8 mouse cellular contexts compared by ENCODE assay signal in the genomic region with DNA sequence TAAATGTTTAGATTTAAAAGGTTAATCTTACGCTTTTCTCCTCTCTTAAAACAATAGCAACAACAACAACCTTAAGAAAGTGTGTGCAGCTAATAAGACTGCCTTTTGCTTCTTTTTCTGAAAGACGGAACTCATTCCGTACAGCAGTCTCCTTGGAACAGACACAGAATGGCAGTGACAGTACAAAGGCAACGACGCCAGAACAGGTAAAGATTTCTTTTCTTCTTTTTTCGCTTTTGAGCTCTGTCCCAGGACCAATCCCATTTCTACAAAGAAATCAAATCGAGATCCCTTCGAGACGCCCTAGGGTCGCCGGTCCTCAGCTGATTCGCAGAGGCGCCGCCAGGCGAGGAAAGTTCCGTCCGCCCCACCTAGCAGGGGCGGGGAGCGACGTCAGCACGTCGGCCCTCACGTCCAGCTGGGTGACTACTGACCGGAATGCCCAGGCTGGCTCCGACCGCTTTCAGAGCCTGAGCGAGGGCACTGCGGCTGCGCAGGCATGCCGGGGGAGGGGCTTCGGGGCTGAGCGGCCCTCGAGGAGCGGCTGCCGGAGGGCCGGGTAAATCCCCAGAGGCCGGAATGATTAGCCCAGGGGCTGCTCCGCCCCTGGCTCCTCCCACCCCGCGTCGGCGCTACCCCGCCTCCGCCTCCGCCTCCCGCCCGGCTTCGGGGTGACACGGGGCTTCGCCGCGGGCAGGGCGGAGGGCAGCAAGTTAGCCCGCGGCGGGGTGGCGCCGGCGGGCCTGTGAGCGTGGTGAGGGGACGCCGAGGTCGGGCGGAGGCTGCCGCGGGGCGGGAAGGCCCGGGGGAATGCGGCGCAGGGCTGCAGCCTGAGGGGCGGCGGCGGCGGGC. TPM values are rescaled to one million over a fixed set of nuclear protein-coding genes. Genes with fewer than 3 reads are reported as not detected.
DNase-seq lines count a peak whose midpoint lies in the region; ATAC-seq and TF ChIP-seq lines count a peak whose summit lies in the region.

TSS of gene Nbeal1 (plus strand) at position 668 of the 852 bp plus-strand sequence.

- WGBS in heart, embryonic 12.5 days, result under 1% methylated on average over 70 of the region's 74 CpGs
- WGBS in kidney, postnatal 0 days, result under 1% methylated on average over 70 of the region's 74 CpGs
- WGBS in liver, embryonic 11.5 days, result under 1% methylated on average over 72 of the region's 74 CpGs
- under 1% methylated on average over 74 of the region's 74 CpGs for WGBS in stomach, embryonic 14.5 days

- H3K4me1 ChIP-seq in heart, embryonic 12.5 days (replicated peaks), result peaks cover 9% of the 10 kb centered on the region
- H3K4me1 ChIP-seq in kidney, postnatal 0 days (replicated peaks; ENCODE audit: insufficient read depth, low read length), result no peaks in the 10 kb centered on the region
- H3K4me1 ChIP-seq in liver, embryonic 11.5 days (replicated peaks; ENCODE audit: control insufficient read depth, insufficient read depth, low read length), result peaks cover 9% of the 10 kb centered on the region
- H3K4me1 ChIP-seq in stomach, embryonic 14.5 days (ENCODE audit: control insufficient read depth, insufficient read depth, low read length), result peaks cover 5% of the 10 kb centered on the region; the same call in 1 of the 2 replicates

- peak within 1 kb of the TSS; percentile 95 for H3K9ac ChIP-seq in heart, embryonic 12.5 days
- peak within 1 kb of the TSS; percentile 89 for H3K9ac ChIP-seq in kidney, postnatal 0 days (ENCODE audit: low read depth, low read length)
- H3K9ac ChIP-seq in liver, embryonic 11.5 days (ENCODE audit: low read depth, low read length), result peak within 1 kb of the TSS; percentile 90
- H3K9ac ChIP-seq in stomach, embryonic 14.5 days (replicated peaks; ENCODE audit: low read depth, low read length), result peak within 1 kb of the TSS; percentile 82

- no peaks in the 10 kb centered on the region for H3K9me3 ChIP-seq in heart, embryonic 12.5 days (replicated peaks)
- no peaks in the 10 kb centered on the region for H3K9me3 ChIP-seq in kidney, postnatal 0 days (replicated peaks; ENCODE audit: low read length)
- H3K9me3 ChIP-seq in liver, embryonic 11.5 days (ENCODE audit: control insufficient read depth, low read length), result no peaks in the 10 kb centered on the region
- no peaks in the 10 kb centered on the region for H3K9me3 ChIP-seq in stomach, embryonic 14.5 days (ENCODE audit: control insufficient read depth, low read depth, low read length)

- DNase-seq in CD4-positive helper T cell, adult 2 months (ENCODE audit: low read depth, low spot score), result peak; percentile 97
- peak; percentile 92 for DNase-seq in brain, embryonic 18.5 days (ENCODE audit: low read depth, low spot score)
- peak; percentile 98 for DNase-seq in kidney, postnatal 0 days (ENCODE audit: low spot score)
- DNase-seq in liver, embryonic 11.5 days (ENCODE audit: low spot score), result peak; percentile 99
- DNase-seq in naive thymus-derived CD4-positive, alpha-beta T cell, adult 2 months (ENCODE audit: low read depth), result peak; percentile 95

- H3K27me3 ChIP-seq in heart, embryonic 12.5 days (replicated peaks), result no peaks in the 10 kb centered on the region
- H3K27me3 ChIP-seq in kidney, postnatal 0 days (ENCODE audit: insufficient read depth, low read length), result no peaks in the 10 kb centered on the region
- no peaks in the 10 kb centered on the region for H3K27me3 ChIP-seq in liver, embryonic 11.5 days (replicated peaks; ENCODE audit: control insufficient read depth, insufficient read depth, low read length)
- H3K27me3 ChIP-seq in stomach, embryonic 14.5 days (ENCODE audit: control insufficient read depth, insufficient read depth, low read length), result no peaks in the 10 kb centered on the region

- peak within 1 kb of the TSS; percentile 98 for H3K27ac ChIP-seq in heart, embryonic 12.5 days (ENCODE audit: poor library complexity, severe bottlenecking)
- H3K27ac ChIP-seq in kidney, postnatal 0 days, result peak within 1 kb of the TSS; percentile 98
- peak within 1 kb of the TSS; percentile 85 for H3K27ac ChIP-seq in liver, embryonic 11.5 days (ENCODE audit: low read depth, low read length)
- H3K27ac ChIP-seq in stomach, embryonic 14.5 days (ENCODE audit: low read length), result peak within 1 kb of the TSS; percentile 94

- peak; percentile 97 for ATAC-seq in erythroid progenitor cell, adult 5-6 weeks (replicated peaks; ENCODE audit: low FRiP score, poor library complexity, severe bottlenecking)
- peak; percentile 99 for ATAC-seq in heart, embryonic 12.5 days (ENCODE audit: insufficient number of reproducible peaks, low FRiP score)
- peak; percentile 99 for ATAC-seq in kidney, postnatal 0 days (replicated peaks; ENCODE audit: low FRiP score, low read depth)
- ATAC-seq in liver, embryonic 11.5 days (replicated peaks; ENCODE audit: low FRiP score), result peak; percentile 99
- peak; percentile 98 for ATAC-seq in stomach, embryonic 14.5 days (ENCODE audit: insufficient number of reproducible peaks, insufficient read depth, low FRiP score, low read depth)

- peak; percentile 28 for TF ChIP-seq CTCF in kidney, postnatal 0 days (IDR thresholded peaks at IDR 0.05; ENCODE audit: low read depth)

- peak within 1 kb of the TSS; percentile 81 for H3K4me3 ChIP-seq in heart, embryonic 12.5 days
- peak within 1 kb of the TSS; percentile 89 for H3K4me3 ChIP-seq in kidney, postnatal 0 days (replicated peaks; ENCODE audit: low read depth, low read length)
- H3K4me3 ChIP-seq in liver, embryonic 11.5 days (ENCODE audit: low read depth, low read length), result peak within 1 kb of the TSS; percentile 88
- H3K4me3 ChIP-seq in stomach, embryonic 14.5 days (ENCODE audit: low read depth, low read length), result peak within 1 kb of the TSS; percentile 85

- no peaks in the 10 kb centered on the region for H3K36me3 ChIP-seq in heart, embryonic 12.5 days
- H3K36me3 ChIP-seq in kidney, postnatal 0 days (ENCODE audit: insufficient read depth, low read length), result no peaks in the 10 kb centered on the region
- H3K36me3 ChIP-seq in liver, embryonic 11.5 days (ENCODE audit: control insufficient read depth, insufficient read depth, low read length), result no peaks in the 10 kb centered on the region
- H3K36me3 ChIP-seq in stomach, embryonic 14.5 days (ENCODE audit: control insufficient read depth, insufficient read depth, low read length), result no peaks in the 10 kb centered on the region

- H3K4me2 ChIP-seq in heart, embryonic 12.5 days, result peak within 1 kb of the TSS; percentile 70
- peak within 1 kb of the TSS; percentile 63 for H3K4me2 ChIP-seq in kidney, postnatal 0 days (ENCODE audit: low read length)
- H3K4me2 ChIP-seq in liver, embryonic 11.5 days, result peak within 1 kb of the TSS; percentile 79
- H3K4me2 ChIP-seq in stomach, embryonic 14.5 days (replicated peaks; ENCODE audit: low read depth, low read length), result peak within 1 kb of the TSS; percentile 57

RNA-seq across cellular contexts. Expression of gene Nbeal1, which starts in this region (rescaled TPM):
- total RNA-seq in erythroid progenitor cell, adult 5-6 weeks (2015; ENCODE audit: low replicate concordance), result 4.6 and 5.4 TPM in 2 replicates
- 2.4 and 5.8 TPM in 2 replicates for total RNA-seq in erythroid progenitor cell, adult 5-6 weeks (2017; ENCODE audit: low replicate concordance)
- 12.9 and 13.5 TPM in 2 replicates for polyA plus RNA-seq in heart, embryonic 12.5 days (2016; fragmentation: Nextera tagmentation; extraction: Ambion mirVana)
- 7.9 TPM in 2 replicates for polyA plus RNA-seq in kidney, postnatal 0 days (2015; fragmentation: Nextera tagmentation; extraction: Ambion mirVana)
- 3.3 and 3.6 TPM in 2 replicates for polyA plus RNA-seq in liver, embryonic 11.5 days (2014; fragmentation: Nextera tagmentation; extraction: Ambion mirVana)
- polyA plus RNA-seq in stomach, embryonic 14.5 days (2014; fragmentation: Nextera tagmentation; extraction: Ambion mirVana), result 17.7 and 18.2 TPM in 2 replicates

Comparison
In these comparisons a context has a peak if more than half of its experiments do, and no peak if none do; other contexts are left out.
1. Peak in every context shown above with its lines: DNase-seq, ATAC-seq, H3K4me3 ChIP-seq and H3K27ac ChIP-seq.